Mouse (Mus musculus): ENCODE results near the gene Arl3. TPM values are rescaled to one million over a fixed set of nuclear protein-coding genes. Genes with fewer than 3 reads are reported as not detected.
A peak's percentile ranks its signal among the peaks of the same experiment; 100 is the strongest.
"Not testable (repeated sequence)": the region's sequence is repeated elsewhere in the genome, so short reads cannot be mapped to it uniquely, and the experiment has no call there.

The Arl3 gene
- total RNA-seq, 4 experiments from 2014 or later, result 51.1 to 76.4 (median 62.8) TPM

GRCm38 (mm10) chr19:46591575-46591974 lies 18.6 kb upstream of the Arl3 start:
- DNase-seq (ENCODE audit: low spot score in 2 of 2), result no peak

GRCm38 (mm10) chr19:46587823-46588508 lies 15.0 kb upstream of the Arl3 start:
- peak; percentile 64 to 77 for DNase-seq (ENCODE audit: low spot score in 2 of 2)

GRCm38 (mm10) chr19:46575196-46575595 lies 2.2 kb upstream of the Arl3 start:
- no peak for DNase-seq (ENCODE audit: low spot score in 2 of 2)

DNA sequence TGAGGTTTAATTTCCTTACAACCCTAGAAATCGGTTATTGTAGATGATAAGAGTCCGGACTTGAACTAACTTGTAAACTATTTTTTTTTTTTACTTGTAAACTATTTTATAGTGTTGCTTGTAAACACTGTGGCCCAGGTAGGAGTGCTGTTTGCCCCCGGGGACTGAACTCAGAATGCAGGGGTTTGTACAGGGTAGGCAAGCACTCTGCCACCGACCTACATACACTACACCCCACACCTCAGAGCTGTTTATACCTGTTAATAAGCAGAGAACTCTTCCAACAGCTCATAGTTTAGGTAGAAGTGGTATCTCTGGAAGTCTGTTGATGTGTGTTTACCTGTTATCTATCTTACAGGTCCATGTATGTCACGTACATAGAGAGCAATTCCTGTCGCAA lies 992 bp upstream of the Arl3 start:
- DNase-seq (ENCODE audit: low spot score in 2 of 2), result no peak

- no peak for DNase-seq (ENCODE audit: low spot score in 2 of 2)
Measured at GRCm38 (mm10) chr19:46572548-46572947, 450 bp downstream of the Arl3 start.

GRCm38 (mm10) chr19:46571878-46572244 lies 1.1 kb downstream of the Arl3 start:
- DNase-seq (ENCODE audit: low spot score in 2 of 2), result no peak

DNA sequence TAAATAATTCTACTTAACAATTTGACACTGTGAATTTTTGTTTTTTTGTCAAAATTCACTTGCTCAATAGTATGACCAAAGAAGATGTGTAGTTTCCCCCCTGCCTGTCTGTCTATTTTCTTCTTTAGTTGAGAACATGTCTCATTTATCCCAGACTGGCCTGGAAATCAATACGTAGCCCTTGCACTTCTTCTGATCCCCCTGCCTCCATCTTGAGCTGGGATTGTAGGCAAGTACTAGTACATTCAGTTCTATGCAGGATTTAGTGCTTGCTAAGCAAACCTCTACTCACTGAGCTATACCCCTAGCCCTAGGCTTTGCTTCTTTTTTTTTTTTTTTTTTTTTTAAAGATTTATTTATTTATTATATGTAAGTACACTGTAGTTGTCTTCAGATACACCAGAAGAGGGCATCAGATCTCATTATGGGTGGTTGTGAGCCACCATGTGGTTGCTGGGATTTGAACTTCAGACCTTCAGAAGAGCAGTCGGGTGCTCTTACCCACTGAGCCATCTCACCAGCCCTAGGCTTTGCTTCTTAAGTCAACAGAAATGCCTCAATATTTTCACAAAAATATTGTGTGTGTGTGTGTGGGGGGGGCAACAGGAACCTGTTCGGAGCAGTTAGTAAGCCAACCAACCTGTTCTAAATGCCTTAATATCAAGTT lies 1.7 kb downstream of the Arl3 start:
- not testable (repeated sequence) for DNase-seq (ENCODE audit: low spot score in 2 of 2)

DNA sequence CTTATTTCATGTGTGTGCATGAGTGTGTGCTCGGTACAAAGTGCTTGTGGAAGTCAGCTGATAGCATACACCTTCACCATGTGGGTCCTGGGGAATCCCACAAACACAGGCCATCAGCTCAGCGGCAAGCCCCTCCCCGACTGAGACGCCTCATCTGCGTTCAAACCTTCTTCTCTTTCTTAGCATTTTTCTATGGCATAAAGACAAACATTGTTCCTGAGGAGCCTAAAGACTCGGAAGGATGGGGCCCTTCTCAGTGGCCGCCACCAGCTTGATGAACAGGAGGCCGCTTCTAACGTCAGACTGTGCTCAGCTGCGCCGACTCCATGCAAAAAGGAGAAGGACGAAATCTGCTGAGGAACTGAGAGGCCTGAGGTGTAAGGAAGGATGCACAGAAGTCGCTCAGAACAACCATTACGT lies 8.9 kb downstream of the Arl3 start:
- DNase-seq (ENCODE audit: low spot score in 2 of 2), result no peak

DNA sequence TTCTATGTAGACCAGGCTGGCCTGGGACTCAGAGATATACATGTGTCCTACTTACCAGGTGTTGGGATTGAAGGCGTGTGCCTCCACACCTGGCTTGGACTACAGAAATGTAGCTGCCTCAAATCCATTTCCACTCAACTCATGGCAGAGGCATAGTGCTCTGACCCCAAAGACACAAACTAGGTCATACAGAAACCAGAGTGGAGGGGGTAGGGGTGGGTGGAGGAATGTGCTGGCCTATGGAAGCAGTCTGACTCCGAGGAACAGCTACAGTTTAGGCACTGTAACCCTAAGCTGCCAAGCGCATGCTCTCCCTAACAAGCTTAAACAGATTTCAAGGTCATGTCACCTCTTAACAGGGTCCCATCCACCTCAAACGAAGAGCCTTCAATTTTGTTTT lies 9.4 kb downstream of the Arl3 start:
- peak in 1 of 2 experiments; percentile 24 for DNase-seq (ENCODE audit: low spot score in 2 of 2)

DNA sequence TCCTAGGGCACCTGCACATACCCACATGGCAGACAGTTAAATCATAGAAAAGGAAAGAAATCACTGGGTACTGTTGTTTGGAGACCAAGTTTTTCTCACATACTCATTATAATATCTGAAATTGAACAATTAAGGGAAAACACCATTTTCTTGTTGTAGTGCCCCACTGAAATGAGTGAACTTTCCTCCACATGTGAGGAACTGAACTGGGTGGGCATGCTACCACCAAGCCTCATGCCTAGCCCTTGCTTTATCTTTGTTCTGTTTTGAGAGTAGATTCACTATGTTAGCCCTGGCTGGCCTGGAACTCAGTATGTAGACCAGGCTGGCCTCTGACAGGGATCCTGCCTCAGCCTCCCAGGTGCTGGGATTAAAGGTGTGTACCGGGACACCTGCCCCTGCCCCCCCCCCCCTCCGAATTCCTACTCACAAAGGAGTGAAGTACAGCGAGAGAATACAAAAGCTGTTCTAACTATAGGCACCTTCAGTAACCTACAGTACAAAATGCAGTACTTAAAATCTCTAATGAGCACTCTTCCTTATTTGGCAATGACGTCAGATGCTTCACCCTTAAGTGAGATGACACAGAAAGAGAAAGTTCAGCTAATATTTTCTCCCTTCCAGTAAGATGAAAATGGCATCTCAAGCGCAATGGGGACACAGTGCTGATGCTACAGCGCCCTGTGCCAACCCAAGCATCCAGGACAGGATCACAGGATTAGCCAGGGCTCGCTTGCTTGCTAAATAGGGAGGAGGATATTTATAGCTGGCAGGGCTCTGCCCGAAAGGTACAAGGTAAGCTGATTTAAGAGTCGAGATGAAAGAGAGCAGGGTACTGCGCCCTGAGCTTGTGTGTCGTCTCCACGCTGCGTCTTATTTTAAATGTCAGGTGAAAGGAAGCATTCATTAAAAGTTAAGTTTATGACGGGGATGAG lies 10.2 kb downstream of the Arl3 start:
- peak; percentile 63 to 80 for DNase-seq (ENCODE audit: low spot score in 2 of 2)

GRCm38 (mm10) chr19:46562132-46562531 lies 10.9 kb downstream of the Arl3 start:
- peak; percentile 49 to 74 for DNase-seq (ENCODE audit: low spot score in 2 of 2)

- DNase-seq (ENCODE audit: low spot score in 2 of 2), result no peak
Measured at GRCm38 (mm10) chr19:46558631-46559030, 14.4 kb downstream of the Arl3 start.

DNA sequence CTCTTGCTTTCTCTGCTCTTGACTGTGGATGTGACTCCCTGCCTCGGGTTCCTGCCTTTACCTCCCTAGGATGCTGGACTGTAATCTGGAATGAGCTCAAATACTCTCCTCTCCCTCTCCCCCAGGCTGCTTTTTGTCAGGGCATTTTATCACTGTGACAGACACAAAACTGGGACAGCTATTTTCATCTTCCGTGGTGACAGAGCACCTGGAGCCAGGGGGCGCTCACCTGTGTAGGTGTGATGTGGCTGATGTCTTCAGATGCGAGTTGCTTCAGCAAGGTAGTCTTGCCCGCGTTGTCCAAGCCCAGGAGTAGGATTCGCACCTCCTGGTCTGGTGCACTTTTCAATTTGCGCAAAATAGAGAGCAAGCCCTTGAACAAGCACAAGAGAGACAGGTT lies 15.0 kb downstream of the Arl3 start:
- no peak for DNase-seq (ENCODE audit: low spot score in 2 of 2)

- DNase-seq (ENCODE audit: low spot score in 2 of 2), result no peak
Measured at GRCm38 (mm10) chr19:46553541-46553955, 19.4 kb downstream of the Arl3 start.

DNA sequence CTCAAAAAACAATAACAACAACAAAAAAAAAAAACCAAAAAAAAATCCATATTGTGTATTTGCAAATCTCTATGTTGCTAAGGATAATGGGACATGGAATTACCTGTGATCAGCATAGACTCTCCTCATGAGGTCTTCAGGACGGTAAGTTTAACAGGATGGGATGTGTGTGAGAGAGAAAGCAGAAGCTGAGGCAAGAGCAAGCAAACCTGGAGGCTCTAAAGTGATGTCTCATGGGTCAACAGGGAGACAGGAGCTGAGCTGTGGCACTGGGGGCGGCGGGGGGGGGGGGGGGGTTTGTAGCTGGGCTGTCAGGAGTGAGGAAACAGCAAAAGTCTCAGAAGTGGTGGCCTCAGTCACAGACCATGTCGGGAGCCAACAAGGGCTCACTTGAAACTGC lies 20.5 kb downstream of the Arl3 start:
- no peak for DNase-seq (ENCODE audit: low spot score in 2 of 2)

DNA sequence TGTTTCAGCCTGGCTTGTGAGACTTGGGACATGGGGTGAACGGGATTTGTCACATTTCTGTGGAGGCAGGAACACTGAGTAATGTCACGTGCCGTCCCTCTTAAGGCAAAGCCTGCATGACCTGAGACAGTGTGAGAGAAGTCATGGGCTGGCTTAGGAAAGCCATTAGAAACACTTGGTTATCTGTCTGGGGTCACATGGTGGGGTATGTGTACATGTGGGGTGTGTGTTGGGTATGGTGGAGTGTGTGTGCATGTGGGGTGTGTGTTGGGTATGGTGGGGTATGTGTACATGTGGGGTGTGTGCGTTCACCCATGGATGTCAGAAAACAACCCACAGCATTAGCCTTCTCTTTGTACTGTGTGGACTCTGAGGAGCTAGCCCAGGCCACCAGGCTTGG lies 22.6 kb downstream of the Arl3 start:
- DNase-seq (ENCODE audit: low spot score in 2 of 2), result no peak

DNA sequence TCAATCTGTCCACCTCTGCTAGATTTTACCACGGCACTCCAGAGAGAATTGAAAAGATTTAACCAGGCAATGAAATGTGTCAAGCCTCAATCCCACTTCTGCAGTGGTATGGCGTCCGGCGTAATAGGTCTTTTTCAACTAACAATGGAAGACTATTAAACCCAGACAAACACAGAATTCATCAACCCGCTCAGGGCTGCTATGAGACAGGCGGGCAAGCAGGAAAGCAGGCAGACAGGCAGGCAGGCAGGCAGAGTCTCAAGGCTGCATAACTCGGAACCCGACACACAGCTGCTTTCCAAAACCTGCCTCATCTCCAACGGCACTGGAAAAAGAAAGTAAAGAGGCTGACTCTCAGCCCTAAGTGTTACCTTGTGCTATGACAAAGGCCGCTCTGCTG lies 24.9 kb downstream of the Arl3 start:
- no peak for DNase-seq (ENCODE audit: low spot score in 2 of 2)

- DNase-seq (ENCODE audit: low spot score in 2 of 2), result no peak
Measured at GRCm38 (mm10) chr19:46547565-46547964, 25.4 kb downstream of the Arl3 start.

DNA sequence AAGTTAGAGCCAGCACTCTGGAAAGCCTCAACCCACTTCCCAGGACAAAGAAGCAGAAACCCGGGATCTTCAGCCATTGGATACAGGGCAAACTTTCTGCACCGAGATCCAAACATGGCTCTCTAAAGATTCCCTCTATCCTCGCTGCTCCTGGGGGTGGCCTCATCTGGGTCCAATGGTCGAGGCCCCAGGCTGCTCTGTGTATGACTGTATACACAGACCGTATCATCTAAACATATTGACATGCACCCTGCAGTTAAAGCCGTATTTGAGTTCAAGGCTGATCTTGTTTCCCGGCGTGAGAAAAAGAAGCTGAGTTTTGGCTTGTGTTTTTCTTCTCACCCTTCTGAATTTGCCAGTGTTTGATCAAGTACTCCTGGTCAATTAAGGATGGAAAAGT lies 30.2 kb downstream of the Arl3 start:
- no peak for DNase-seq (ENCODE audit: low spot score in 2 of 2)

DNA sequence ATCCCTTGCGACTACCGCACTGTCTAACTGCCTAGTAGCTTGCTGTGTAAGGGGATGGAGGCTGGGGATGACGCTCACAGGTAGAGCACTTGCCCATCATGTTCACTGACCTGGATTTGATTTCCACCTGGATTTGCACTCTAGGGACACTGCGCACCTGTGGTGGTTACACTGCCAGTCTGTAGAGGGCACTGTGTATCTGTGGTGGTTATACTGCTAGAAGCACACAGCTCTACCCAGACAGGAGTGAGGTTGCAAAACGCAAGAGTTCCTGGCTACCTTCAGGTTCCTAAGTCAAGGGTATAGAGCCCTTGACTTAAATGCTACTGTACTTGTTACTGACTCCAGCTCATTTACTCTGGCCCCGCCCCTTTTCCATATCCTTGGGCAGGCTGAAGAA lies 34.8 kb downstream of the Arl3 start:
- DNase-seq (ENCODE audit: low spot score in 2 of 2), result no peak

DNA sequence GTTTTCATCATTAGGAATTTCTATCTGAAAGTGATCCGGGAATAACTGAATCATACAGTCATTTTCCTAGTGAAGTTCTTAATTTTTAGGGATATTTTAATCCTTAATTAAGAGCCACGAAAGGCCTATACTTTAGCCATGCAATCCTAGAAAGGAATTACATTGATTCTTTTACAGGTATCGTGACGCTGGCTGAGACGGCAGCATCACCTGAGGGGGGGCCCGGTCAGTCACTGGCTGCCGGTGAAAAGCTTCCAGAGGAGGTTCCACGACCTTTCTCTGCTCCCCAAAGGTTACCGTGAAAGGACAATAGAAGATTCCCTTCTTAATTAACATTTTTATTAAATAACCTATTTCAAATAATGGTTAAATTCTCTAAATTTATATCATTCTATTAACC lies 35.6 kb downstream of the Arl3 start:
- no peak for DNase-seq (ENCODE audit: low spot score in 2 of 2)

- DNase-seq (ENCODE audit: low spot score in 2 of 2), result no peak
Measured at GRCm38 (mm10) chr19:46534542-46535098, 38.4 kb downstream of the Arl3 start.
